Mouse (Mus musculus): ENCODE measurements around the gene Rasip1.

Rasip1 gene

DNA sequence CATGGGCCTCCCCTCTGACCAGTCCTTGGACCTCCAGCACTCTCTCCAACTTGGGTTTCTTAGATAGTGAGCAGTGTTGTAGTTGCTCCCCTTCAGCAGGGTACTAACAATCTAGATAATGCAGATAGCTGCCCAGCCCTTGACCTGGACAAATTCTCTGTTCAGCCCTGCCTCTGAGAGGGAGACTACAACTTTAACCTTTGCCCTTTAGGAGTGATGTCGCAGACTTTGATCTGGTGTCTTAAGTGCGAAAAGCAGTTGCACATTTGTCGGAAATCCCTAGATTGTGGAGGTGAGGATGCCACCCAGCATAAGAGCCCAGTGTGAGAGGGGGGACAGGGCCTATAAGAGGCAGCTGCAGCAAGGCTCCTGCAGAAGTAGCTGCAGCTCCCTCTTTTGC is 2.6 kb upstream of the Rasip1 start:
- no peak for DNase-seq (ENCODE audit: low spot score)

GRCm38 (mm10) chr7:45625481-45625880 is 1.8 kb upstream of the Rasip1 start:
- DNase-seq (ENCODE audit: low spot score) = no peak

DNA sequence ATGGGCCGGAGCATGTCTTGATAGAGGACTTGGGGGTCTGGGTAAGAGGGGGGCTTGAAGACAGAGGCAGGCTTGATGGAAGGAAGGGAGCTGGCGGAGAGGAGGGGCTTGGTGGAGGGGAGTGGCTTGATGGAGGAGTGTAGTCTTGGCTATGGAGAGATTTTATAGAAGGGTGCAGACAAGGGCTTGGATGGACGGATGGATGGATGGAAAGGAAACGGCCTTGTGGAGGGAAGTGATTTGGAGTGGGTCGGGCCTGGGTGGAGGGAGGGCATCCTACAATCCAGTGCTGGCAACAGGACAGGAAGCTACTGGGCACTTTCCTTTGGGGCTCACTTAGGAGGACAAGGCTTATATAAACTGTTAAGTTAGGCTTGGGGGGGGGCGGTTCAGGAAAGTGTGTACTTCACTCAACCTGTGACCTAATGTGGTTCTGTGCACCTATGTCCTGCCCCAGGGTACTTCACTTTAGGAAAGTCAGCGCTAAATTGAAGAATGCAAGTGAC is 664 bp upstream of the Rasip1 start:
- DNase-seq (ENCODE audit: low spot score) = no peak

DNA sequence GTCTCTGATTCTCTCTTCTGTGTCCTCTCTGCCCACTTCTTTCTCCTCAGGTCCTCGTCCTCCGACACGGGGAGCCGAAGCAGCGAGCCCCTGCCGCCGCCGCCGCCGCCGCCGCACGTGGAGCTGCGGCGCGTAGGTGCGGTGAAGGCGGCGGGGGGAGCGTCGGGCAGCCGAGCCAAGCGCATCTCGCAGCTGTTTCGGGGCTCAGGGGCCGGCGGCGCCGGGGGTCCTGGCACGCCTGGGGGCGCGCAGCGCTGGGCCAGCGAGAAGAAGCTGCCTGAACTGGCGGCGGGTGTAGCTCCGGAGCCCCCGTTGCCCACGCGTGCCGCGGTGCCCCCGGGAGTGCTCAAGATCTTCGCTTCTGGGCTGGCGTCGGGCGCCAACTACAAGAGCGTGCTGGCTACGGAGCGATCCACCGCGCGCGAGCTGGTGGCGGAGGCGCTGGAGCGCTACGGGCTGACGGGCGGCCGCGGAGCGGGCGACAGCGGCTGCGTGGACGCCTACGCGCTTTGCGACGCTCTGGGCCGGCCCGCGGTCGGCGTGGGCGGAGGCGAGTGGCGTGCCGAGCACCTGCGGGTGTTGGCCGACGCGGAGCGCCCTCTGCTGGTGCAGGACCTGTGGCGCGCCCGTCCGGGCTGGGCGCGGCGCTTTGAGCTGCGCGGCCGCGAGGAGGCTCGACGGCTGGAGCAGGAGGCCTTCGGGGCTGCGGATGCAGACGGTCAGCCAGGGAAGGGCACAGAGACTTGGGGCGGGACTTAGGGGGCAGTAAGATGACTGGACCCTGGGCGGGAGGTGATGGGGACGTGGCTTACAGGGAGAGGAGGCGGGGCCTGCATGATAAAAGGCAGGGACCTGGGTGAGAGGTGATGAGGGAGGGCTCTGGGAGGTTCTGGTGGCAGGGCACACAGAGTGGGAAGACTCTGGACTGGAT is 1.3 kb downstream of the Rasip1 start:
- peak; percentile 73 for DNase-seq (ENCODE audit: low spot score)

GRCm38 (mm10) chr7:45630064-45630907 is 3.0 kb downstream of the Rasip1 start:
- DNase-seq (ENCODE audit: low spot score) = no peak

DNA sequence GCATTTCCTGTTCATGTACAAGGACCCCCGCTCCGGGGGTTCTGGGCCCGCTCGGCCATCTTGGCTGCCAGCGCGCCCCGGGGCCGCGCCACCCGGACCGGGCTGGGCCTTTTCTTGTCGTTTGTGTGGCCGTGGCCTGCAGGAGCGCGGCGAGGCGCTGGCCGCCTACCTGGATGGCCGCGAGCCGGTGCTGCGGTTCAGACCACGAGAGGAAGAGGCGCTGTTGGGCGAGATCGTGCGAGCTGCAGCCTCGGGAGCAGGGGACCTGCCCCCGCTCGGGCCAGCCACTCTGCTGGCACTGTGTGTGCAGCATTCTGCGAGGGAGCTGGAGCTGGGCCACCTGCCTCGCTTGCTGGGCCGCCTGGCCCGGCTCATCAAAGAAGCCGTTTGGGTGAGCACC is 5.2 kb downstream of the Rasip1 start:
- no peak for DNase-seq (ENCODE audit: low spot score)

- no peak for DNase-seq (ENCODE audit: low spot score)
Measured at GRCm38 (mm10) chr7:45634946-45635681, 7.8 kb downstream of the Rasip1 start.

DNA sequence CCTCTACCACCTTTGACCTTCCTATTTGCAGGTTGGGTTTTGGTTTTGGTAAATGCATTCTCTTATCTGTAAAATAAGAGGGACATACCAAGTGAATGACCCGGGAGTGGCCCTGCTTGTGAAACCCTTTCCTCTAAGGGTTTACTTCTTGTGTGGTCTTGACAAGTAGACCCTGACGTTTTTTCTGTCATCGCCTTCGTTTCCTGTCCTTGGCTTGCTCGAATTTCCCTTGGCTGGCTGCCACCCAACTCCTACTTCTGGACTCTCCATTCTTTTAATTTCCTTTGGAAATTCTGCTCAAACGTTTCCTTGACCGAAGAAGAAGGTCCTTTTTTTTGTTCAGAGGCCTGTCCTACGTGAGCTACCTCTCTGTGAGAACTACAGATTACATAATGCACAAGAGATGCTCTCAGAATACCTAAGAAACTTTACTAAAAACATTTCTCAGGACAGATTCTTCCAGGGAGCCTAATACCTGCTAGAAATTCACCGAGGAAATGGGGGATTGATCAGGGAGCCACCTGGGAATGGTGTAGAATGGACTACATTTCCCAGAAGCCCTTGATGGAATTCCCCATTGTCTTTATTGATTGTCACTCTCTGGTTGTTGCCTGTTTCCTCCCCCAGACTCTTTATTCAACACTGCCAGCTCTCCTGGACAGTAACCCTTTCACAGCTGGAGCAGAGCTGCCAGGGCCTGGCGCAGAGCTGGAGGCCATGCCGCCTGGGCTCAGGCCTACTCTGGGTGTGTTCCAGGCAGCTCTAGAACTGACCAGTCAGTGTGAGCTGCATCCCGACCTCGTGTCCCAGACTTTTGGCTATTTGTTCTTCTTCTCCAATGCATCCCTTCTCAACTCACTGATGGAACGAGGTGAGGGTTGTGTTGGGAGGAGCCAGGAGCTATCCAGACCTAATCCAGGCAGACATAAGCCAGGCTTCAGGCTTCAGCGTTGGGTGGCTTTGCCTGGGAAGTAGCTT is 8.7 kb downstream of the Rasip1 start:
- no peak for DNase-seq (ENCODE audit: low spot score)

DNA sequence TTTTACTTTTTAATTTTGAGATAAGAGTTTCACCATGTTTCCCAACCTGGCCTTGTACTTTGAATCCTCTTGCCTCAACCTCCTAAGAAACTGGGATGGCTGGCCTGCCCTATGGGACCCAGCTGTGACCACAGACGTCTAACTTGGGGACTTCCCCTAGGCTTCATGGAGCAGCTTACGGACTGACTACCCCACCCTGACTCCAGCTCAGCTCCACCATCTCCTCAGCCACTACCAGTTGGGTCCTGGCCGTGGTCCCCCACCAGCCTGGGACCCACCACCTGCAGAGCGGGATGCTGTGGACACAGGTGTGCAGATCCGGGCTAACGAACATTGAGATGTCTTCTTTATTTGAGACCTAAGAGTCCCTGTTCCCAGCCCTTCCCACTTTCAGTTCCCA is 10.4 kb downstream of the Rasip1 start:
- DNase-seq (ENCODE audit: low spot score) = no peak

GRCm38 (mm10) chr7:45638623-45639401 is 11.5 kb downstream of the Rasip1 start:
- DNase-seq (ENCODE audit: low spot score) = no peak

GRCm38 (mm10) chr7:45639561-45640027 is 12.3 kb downstream of the Rasip1 start, which contains the start of gene Mamstr:
TSS of gene Mamstr (plus strand) at chr7:45639977.
- no peak for DNase-seq (ENCODE audit: low spot score)

GRCm38 (mm10) chr7:45640191-45640957 is 13.1 kb downstream of the Rasip1 start:
- no peak for DNase-seq (ENCODE audit: low spot score)

- no peak for DNase-seq (ENCODE audit: low spot score)
Measured at GRCm38 (mm10) chr7:45641391-45642040, 14.2 kb downstream of the Rasip1 start.

DNA sequence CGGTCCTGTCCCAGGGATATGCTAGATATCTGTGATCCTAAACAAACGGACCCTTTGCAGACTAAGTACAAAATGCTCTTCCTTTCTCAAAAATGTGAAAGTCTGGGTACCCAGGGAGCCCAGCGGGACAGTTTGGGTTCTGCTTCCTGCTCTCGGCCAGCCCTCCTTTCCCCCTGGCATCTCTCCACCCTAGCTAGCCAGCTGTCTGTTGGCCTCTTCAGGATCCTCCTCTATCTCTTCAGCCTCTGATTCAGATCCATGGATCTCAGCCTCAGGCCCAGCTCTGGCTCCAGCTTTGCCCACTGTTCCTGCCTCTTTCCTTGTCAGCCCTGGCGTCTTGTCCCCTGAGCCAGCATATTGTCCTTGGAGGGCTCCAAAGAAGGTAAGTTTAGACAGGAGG is 14.8 kb downstream of the Rasip1 start:
- no peak for DNase-seq (ENCODE audit: low spot score)

GRCm38 (mm10) chr7:45642503-45643255 is 15.4 kb downstream of the Rasip1 start:
- no peak for DNase-seq (ENCODE audit: low spot score)

- DNase-seq (ENCODE audit: low spot score) = peak; percentile 65
Measured at GRCm38 (mm10) chr7:45643441-45644178, 16.3 kb downstream of the Rasip1 start.

- no peak for DNase-seq (ENCODE audit: low spot score)
Measured at GRCm38 (mm10) chr7:45644183-45644582, 16.9 kb downstream of the Rasip1 start.

Measured in c-Kit-positive CD71-positive TER-119-positive erythroid progenitor cells, embryonic 14.5 days (primary cell).